ENCODE assay signal across 27 mouse cellular contexts in the genomic region with DNA sequence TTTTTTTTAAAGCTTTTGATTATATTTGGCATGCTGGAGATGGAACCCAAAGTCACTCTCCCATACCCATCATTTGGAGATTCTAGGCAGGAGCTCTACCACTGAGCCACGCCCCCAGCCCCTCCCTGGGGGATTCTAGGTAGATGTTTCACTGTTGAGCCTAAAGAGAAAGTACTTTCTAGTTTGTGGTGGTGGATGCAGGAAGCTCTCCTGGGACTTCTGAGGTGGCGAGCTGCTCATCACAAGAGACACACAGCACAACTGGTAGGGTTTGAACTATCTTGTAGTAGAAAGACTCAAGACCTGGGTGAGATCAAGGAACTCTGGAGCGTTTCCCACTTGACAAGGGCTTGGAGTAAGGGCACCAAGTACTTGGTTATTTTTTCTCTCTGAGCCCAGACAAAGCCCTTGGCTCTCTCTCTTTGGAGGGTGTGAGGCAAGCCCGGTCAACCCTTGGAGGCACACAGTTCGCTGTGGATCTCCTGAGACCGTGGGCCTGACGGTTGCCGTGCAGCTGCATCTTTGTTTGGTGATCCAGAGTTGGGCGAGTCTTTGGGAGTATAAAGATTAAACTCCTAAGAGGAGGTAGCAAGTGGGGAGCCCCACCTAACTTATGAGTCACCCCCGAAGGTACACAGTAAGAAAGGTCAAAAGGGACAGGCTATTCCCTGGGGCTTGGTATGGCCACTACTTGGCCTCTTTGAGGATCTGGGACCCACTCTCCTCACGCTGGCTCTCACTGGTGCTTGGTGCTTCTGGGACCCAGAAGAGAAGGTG. TPM values are rescaled to one million over a fixed set of nuclear protein-coding genes. Genes with fewer than 3 reads are reported as not detected.
A peak's percentile ranks its signal among the peaks of the same experiment; 100 is the strongest.
DNase-seq lines count a peak whose midpoint lies in the region; ATAC-seq and TF ChIP-seq lines count a peak whose summit lies in the region.
"Had no signal": no experiment of that assay in that cellular context is flagged by ENCODE, and none has a peak within 500 bp of the region (broad histone marks: within the 10 kb centered on the region; RNA-seq: fewer than 3 reads in every experiment).

Upk3bl (plus strand) TSS at position 192 of the 777 bp plus-strand sequence.

- no peak within 1 kb of the TSS for H3K4me3 ChIP-seq in kidney, embryonic 16.5 days (ENCODE audit: low read length)
- H3K4me3 ChIP-seq in testis, adult 2 months (ENCODE audit: control insufficient read depth, low read depth, low read length), result no peak within 1 kb of the TSS
- H3K4me3 ChIP-seq in embryonic fibroblast, embryonic 13.5 days (ENCODE audit: insufficient read depth, low read length), result no peak within 1 kb of the TSS
- no peak within 1 kb of the TSS for H3K4me3 ChIP-seq in intestine, embryonic 15.5 days (replicated peaks)
- H3K4me3 ChIP-seq: erythroblast, embryonic 14.5 days; forebrain, embryonic 13.5 days; heart, embryonic 15.5 days had no signal

- no peaks in the 10 kb centered on the region for H3K36me3 ChIP-seq in kidney, embryonic 16.5 days (ENCODE audit: insufficient read depth, low read length)
- no peaks in the 10 kb centered on the region for H3K36me3 ChIP-seq in testis, adult 2 months (ENCODE audit: control insufficient read depth, insufficient read depth, low read length)
- H3K36me3 ChIP-seq in intestine, embryonic 15.5 days, result no peaks in the 10 kb centered on the region
- H3K36me3 ChIP-seq: heart, embryonic 15.5 days had no signal

- H3K9ac ChIP-seq in kidney, embryonic 16.5 days (replicated peaks; ENCODE audit: low read length), result no peak within 1 kb of the TSS
- no peak within 1 kb of the TSS for H3K9ac ChIP-seq in intestine, embryonic 15.5 days
- H3K9ac ChIP-seq: forebrain, embryonic 13.5 days; heart, embryonic 15.5 days had no signal

- no peaks in the 10 kb centered on the region for H3K27me3 ChIP-seq in kidney, embryonic 16.5 days (ENCODE audit: insufficient read depth, low read length)
- H3K27me3 ChIP-seq in testis, adult 2 months (ENCODE audit: control insufficient read depth, insufficient read depth, low read length), result no peaks in the 10 kb centered on the region
- H3K27me3 ChIP-seq in intestine, embryonic 15.5 days (replicated peaks), result no peaks in the 10 kb centered on the region
- H3K27me3 ChIP-seq: forebrain, embryonic 13.5 days; Patski had no signal

- DNase-seq in kidney, adult 8-10 months, result no peak
- no peak for DNase-seq in testis, postnatal 10 days (ENCODE audit: low spot score)
- DNase-seq in left cerebral cortex, adult 8-10 months (ENCODE audit: low spot score in 2 of 2), result no peak
- DNase-seq: adrenal gland, postnatal 36 days; cerebellum, adult 9-10 months; heart, postnatal 36 days; kidney, postnatal 25 days; left cerebral cortex, postnatal 4 days; lung, postnatal 36 days; midbrain, embryonic 14.5 days; right cerebral cortex, postnatal 14 days had no signal

- no peak for TF ChIP-seq CTCF in testis, adult 2 months (IDR thresholded peaks at IDR 0.05; ENCODE audit: control insufficient read depth, insufficient read depth, insufficient replicate concordance, low read depth, low read length)
- no peak for TF ChIP-seq CTCF in embryonic fibroblast, embryonic 13.5 days (IDR thresholded peaks at IDR 0.05; ENCODE audit: borderline replicate concordance, insufficient read depth, low read length)

- peak within 1 kb of the TSS; percentile 54 for H3K27ac ChIP-seq in kidney, embryonic 16.5 days (ENCODE audit: low read length)
- H3K27ac ChIP-seq in testis, adult 2 months (ENCODE audit: control insufficient read depth, insufficient read depth, low read depth, low read length), result no peak within 1 kb of the TSS
- peak within 1 kb of the TSS; percentile 41; the same call in 1 of the 2 replicates for H3K27ac ChIP-seq in embryonic fibroblast, embryonic 13.5 days (ENCODE audit: insufficient read depth, low read length)
- no peak within 1 kb of the TSS for H3K27ac ChIP-seq in intestine, embryonic 15.5 days
- H3K27ac ChIP-seq: forebrain, embryonic 13.5 days; heart, embryonic 15.5 days had no signal

- no peak for TF ChIP-seq POLR2A in testis, adult 2 months (IDR thresholded peaks at IDR 0.05; ENCODE audit: control insufficient read depth, low read depth, low read length)
- TF ChIP-seq POLR2A in embryonic fibroblast, embryonic 13.5 days (IDR thresholded peaks at IDR 0.05; ENCODE audit: low read depth, low read length), result no peak

- H3K4me1 ChIP-seq in kidney, embryonic 16.5 days (ENCODE audit: insufficient read depth, low read length), result peaks cover 36% of the 10 kb centered on the region
- H3K4me1 ChIP-seq in testis, adult 2 months (ENCODE audit: control insufficient read depth, insufficient read depth, low read length), result peaks cover 2% of the 10 kb centered on the region; the same call in 1 of the 2 replicates
- peaks cover 9% of the 10 kb centered on the region; the same call in 1 of the 2 replicates for H3K4me1 ChIP-seq in embryonic fibroblast, embryonic 13.5 days (ENCODE audit: control insufficient read depth, insufficient read depth, low read length)
- H3K4me1 ChIP-seq in intestine, embryonic 15.5 days (replicated peaks), result peaks cover 19% of the 10 kb centered on the region

- H3K9me3 ChIP-seq in kidney, embryonic 16.5 days (ENCODE audit: low read length), result no peaks in the 10 kb centered on the region
- H3K9me3 ChIP-seq in intestine, embryonic 15.5 days, result no peaks in the 10 kb centered on the region
- H3K9me3 ChIP-seq: forebrain, embryonic 13.5 days; heart, embryonic 15.5 days had no signal

- H3K4me2 ChIP-seq in kidney, embryonic 16.5 days (replicated peaks; ENCODE audit: low read depth, low read length), result no peak within 1 kb of the TSS
- no peak within 1 kb of the TSS for H3K4me2 ChIP-seq in intestine, embryonic 15.5 days (replicated peaks)
- H3K4me2 ChIP-seq: forebrain, embryonic 13.5 days; heart, embryonic 15.5 days had no signal

- no peak for ATAC-seq in kidney, embryonic 16.5 days (ENCODE audit: low FRiP score, low TSS enrichment)
- no peak for ATAC-seq in intestine, embryonic 15.5 days
- ATAC-seq: forebrain, embryonic 13.5 days; hindbrain, embryonic 16.5 days; intestine, embryonic 16.5 days; Patski had no signal

- WGBS in kidney, embryonic 16.5 days, result 93% methylated on average over 11 of the region's 11 CpGs
- WGBS in intestine, embryonic 15.5 days, result 77% methylated on average over 11 of the region's 11 CpGs

RNA-seq across cellular contexts. Expression of gene Upk3bl, which starts in this region (rescaled TPM):
- polyA plus RNA-seq in kidney, embryonic 16.5 days (2015; fragmentation: Nextera tagmentation; extraction: Ambion mirVana), result 2.2 and 3.6 TPM in 2 replicates
- polyA plus RNA-seq in testis, adult 2 months (2012; rRNA removed), result 88.3 and 108 TPM in 2 replicates
- polyA plus RNA-seq in embryonic fibroblast, embryonic 13.5 days (2011; ENCODE audit: insufficient read length, low read depth, missing spikeins), result not detected in 2 replicates
- under 1 TPM in 2 of 4 experiments, not detected in 2; 0.59 to 0.81 TPM for total RNA-seq in left cerebral cortex, adult 8-10 months (2022)
- 1.4 and 1.9 TPM in 2 replicates for polyA plus RNA-seq in intestine, embryonic 15.5 days (2015; fragmentation: Nextera tagmentation; extraction: Ambion mirVana)
- total RNA-seq: adrenal gland, adult 18-20 months; adrenal gland, postnatal 36 days; common myeloid progenitor, adult 5-6 weeks; gastrocnemius, adult 8-10 months; heart, postnatal 36 days; left cerebral cortex, postnatal 4 days; liver, adult 2 months; megakaryocyte-erythroid progenitor cell, adult 5-6 weeks had no signal
- polyA plus RNA-seq: erythroblast, embryonic 14.5 days; forebrain, embryonic 13.5 days; hindbrain, embryonic 16.5 days; liver, adult 2 months; liver, embryonic 16.5 days; midbrain, embryonic 14.5 days had no signal

Comparison
In these comparisons a context has a peak if more than half of its experiments do, and no peak if none do; other contexts are left out.
1. RNA of gene Upk3bl (polyA plus RNA-seq): 88.3 to 108 TPM in testis, adult 2 months; 2.2 to 3.6 TPM in kidney, embryonic 16.5 days, 1.4 to 1.9 TPM in intestine, embryonic 15.5 days and not detected in embryonic fibroblast, embryonic 13.5 days; every median in the first group is over 10 times any median in the second.
2. H3K27ac ChIP-seq: peak in kidney, embryonic 16.5 days (single experiment) and embryonic fibroblast, embryonic 13.5 days (single experiment); none in testis, adult 2 months (single experiment) and intestine, embryonic 15.5 days (single experiment).